Comparison of ENCODE assay signal across 23 mouse cellular contexts in genomic region chr3:72997517-72997916, GRCm38 (mm10). TPM values are rescaled to one million over a fixed set of nuclear protein-coding genes. Genes with fewer than 3 reads are reported as not detected.
DNase-seq lines count a peak whose midpoint lies in the region; ATAC-seq and TF ChIP-seq lines count a peak whose summit lies in the region.
"Had no signal": no experiment of that assay in that cellular context is flagged by ENCODE, and none has a peak within 500 bp of the region (broad histone marks: within the 10 kb centered on the region; RNA-seq: fewer than 3 reads in every experiment).

No protein-coding gene starts in this region.

- peak; percentile 95 for ATAC-seq in intestine, embryonic 15.5 days
- ATAC-seq in intestine, postnatal 0 days, result peak; percentile 97
- ATAC-seq: forebrain, embryonic 13.5 days; forebrain, embryonic 15.5 days; forebrain, postnatal 0 days had no signal

- intact Hi-C loops in left cerebral cortex, postnatal 10 days (cut with DNase I), result no loop called here

- H3K4me1 ChIP-seq in intestine, embryonic 15.5 days (replicated peaks), result no peaks in the 10 kb centered on the region
- H3K4me1 ChIP-seq in intestine, postnatal 0 days (replicated peaks; ENCODE audit: control insufficient read depth, insufficient read depth, low read length), result no peaks in the 10 kb centered on the region
- H3K4me1 ChIP-seq: embryonic facial prominence, embryonic 10.5 days; embryonic facial prominence, embryonic 12.5 days; forebrain, embryonic 13.5 days; forebrain, embryonic 15.5 days had no signal

- H3K36me3 ChIP-seq in intestine, embryonic 15.5 days, result no peaks in the 10 kb centered on the region
- no peaks in the 10 kb centered on the region for H3K36me3 ChIP-seq in intestine, postnatal 0 days (ENCODE audit: control insufficient read depth, insufficient read depth)
- H3K36me3 ChIP-seq: embryonic facial prominence, embryonic 10.5 days; embryonic facial prominence, embryonic 12.5 days; forebrain, embryonic 15.5 days had no signal

- H3K27ac ChIP-seq in intestine, embryonic 15.5 days, result no peak overlapping the region
- no peak overlapping the region for H3K27ac ChIP-seq in intestine, postnatal 0 days (ENCODE audit: low read depth, low read length)
- H3K27ac ChIP-seq: embryonic facial prominence, embryonic 10.5 days; embryonic facial prominence, embryonic 12.5 days; forebrain, embryonic 13.5 days; forebrain, embryonic 15.5 days had no signal

- no peak overlapping the region for H3K9ac ChIP-seq in intestine, embryonic 15.5 days
- H3K9ac ChIP-seq in intestine, postnatal 0 days (ENCODE audit: low read depth, low read length), result no peak overlapping the region
- H3K9ac ChIP-seq: embryonic facial prominence, embryonic 12.5 days; forebrain, embryonic 13.5 days; forebrain, embryonic 15.5 days; forebrain, postnatal 0 days had no signal

- no peaks in the 10 kb centered on the region for H3K9me3 ChIP-seq in intestine, embryonic 15.5 days
- no peaks in the 10 kb centered on the region for H3K9me3 ChIP-seq in intestine, postnatal 0 days (ENCODE audit: control insufficient read depth)
- H3K9me3 ChIP-seq: embryonic facial prominence, embryonic 10.5 days; embryonic facial prominence, embryonic 12.5 days; forebrain, embryonic 13.5 days; forebrain, embryonic 15.5 days had no signal

- WGBS in intestine, embryonic 15.5 days, result 41% methylated on average over 4 of the region's 4 CpGs
- WGBS in intestine, postnatal 0 days, result 40% methylated on average over 4 of the region's 4 CpGs

- no peak for DNase-seq in cerebellum, postnatal 10 days
- DNase-seq in left cerebral cortex, postnatal 10 days (ENCODE audit: extremely low spot score in 1 of 2, low spot score in 2 of 2), result no peak
- no peak for DNase-seq in lung, adult 18-20 months
- DNase-seq: adrenal gland, adult 2 months; adrenal gland, postnatal 10 days; adrenal gland, postnatal 25 days; cerebellum, adult 11 months; cerebellum, adult 18-20 months; cerebellum, adult 8-10 months; cerebellum, adult 9-11 months; cerebellum, postnatal 25 days; forebrain, postnatal 0 days had no signal

- no peak overlapping the region for H3K4me2 ChIP-seq in intestine, embryonic 15.5 days (replicated peaks)
- no peak overlapping the region for H3K4me2 ChIP-seq in intestine, postnatal 0 days (replicated peaks; ENCODE audit: low read depth)
- H3K4me2 ChIP-seq: embryonic facial prominence, embryonic 12.5 days; forebrain, embryonic 13.5 days; forebrain, embryonic 15.5 days had no signal

- H3K4me3 ChIP-seq in intestine, embryonic 15.5 days (replicated peaks), result no peak overlapping the region
- no peak overlapping the region for H3K4me3 ChIP-seq in intestine, postnatal 0 days (ENCODE audit: low read depth, low read length)
- H3K4me3 ChIP-seq: embryonic facial prominence, embryonic 10.5 days; embryonic facial prominence, embryonic 12.5 days; forebrain, embryonic 13.5 days; forebrain, embryonic 15.5 days had no signal

- H3K27me3 ChIP-seq in intestine, embryonic 15.5 days (replicated peaks), result no peaks in the 10 kb centered on the region
- no peaks in the 10 kb centered on the region for H3K27me3 ChIP-seq in intestine, postnatal 0 days (replicated peaks; ENCODE audit: control insufficient read depth, insufficient read depth, low read length)
- H3K27me3 ChIP-seq: embryonic facial prominence, embryonic 12.5 days; forebrain, embryonic 13.5 days; forebrain, embryonic 15.5 days had no signal

- TF ChIP-seq CTCF in intestine, postnatal 0 days (IDR thresholded peaks at IDR 0.05; ENCODE audit: low read depth), result no peak

RNA-seq across cellular contexts. Expression of gene Sis, which starts 29.9 kb away (rescaled TPM):
- 0.73 TPM in 2 replicates for polyA plus RNA-seq in intestine, embryonic 15.5 days (2015; fragmentation: Nextera tagmentation; extraction: Ambion mirVana)
- 2.8 and 3.1 TPM in 2 replicates for polyA plus RNA-seq in intestine, postnatal 0 days (2015; fragmentation: Nextera tagmentation; extraction: Ambion mirVana)
- under 1 TPM; 0.06 to 0.21 TPM for total RNA-seq in left cerebral cortex, postnatal 10 days (2021)
- total RNA-seq: adrenal gland, adult 2 months; adrenal gland, postnatal 10 days; adrenal gland, postnatal 25 days; ES-E14; forebrain, postnatal 0 days; MEL had no signal
- polyA plus RNA-seq: adrenal gland, adult 2 months; C2C12; embryonic facial prominence, embryonic 10.5 days; embryonic facial prominence, embryonic 14.5 days; forebrain, embryonic 11.5 days; forebrain, embryonic 13.5 days; forebrain, embryonic 15.5 days; forebrain, postnatal 0 days had no signal
